Mouse (Mus musculus) intestine, embryonic 16.5 days (tissue): ENCODE data around the gene Fnip2. TPM values are rescaled to one million over a fixed set of nuclear protein-coding genes. Genes with fewer than 3 reads are reported as not detected.
"Not testable (repeated sequence)": the region's sequence is repeated elsewhere in the genome, so short reads cannot be mapped to it uniquely, and the experiment has no call there.

Experiments used
- ATAC-seq: fragments of 200-750 bp; cut with Nextera tagmentation; 2 replicates; pipeline ENCODE4 v1.8.0; 2017; ENCODE audit warnings: moderate TSS enrichment, moderate library complexity
- H3K27ac ChIP-seq: fragments of 300-500 bp; sonication (generic); 2 replicates; pipeline ENCODE4 v1.5.1; 2014; ENCODE audit warnings: mild to moderate bottlenecking, low read length
- H3K27me3 ChIP-seq: fragments of 300-500 bp; sonication (generic); replicated peaks from 2 replicates; pipeline ENCODE4 v1.6.1; 2014; ENCODE audit warnings: low read length, control low read depth, mixed read lengths; ENCODE audit not compliant: control insufficient read depth, insufficient read depth
- H3K36me3 ChIP-seq: fragments of 300-500 bp; sonication (generic); 2 replicates; pipeline ENCODE4 v1.6.1; 2014; ENCODE audit warnings: low read length, control low read depth; ENCODE audit not compliant: control insufficient read depth, insufficient read depth
- H3K4me1 ChIP-seq: fragments of 300-500 bp; sonication (generic); 2 replicates; pipeline ENCODE4 v1.6.1; 2014; ENCODE audit warnings: low read length, control low read depth, mixed read lengths; ENCODE audit not compliant: control insufficient read depth, insufficient read depth
- H3K4me2 ChIP-seq: fragments of 300-500 bp; sonication (generic); 2 replicates; pipeline ENCODE4 v1.6.1; 2014; ENCODE audit warnings: low read depth, low read length, control low read depth
- H3K4me3 ChIP-seq: fragments of 300-500 bp; sonication (generic); 2 replicates; pipeline ENCODE4 v1.5.1; 2014; ENCODE audit warnings: mild to moderate bottlenecking, low read length
- H3K9ac ChIP-seq: fragments of 300-500 bp; sonication (generic); 2 replicates; pipeline ENCODE4 v1.6.1; 2014; ENCODE audit warnings: low read depth, low read length
- H3K9me3 ChIP-seq: fragments of 300-500 bp; sonication (generic); 2 replicates; pipeline ENCODE4 v1.6.1; 2016; ENCODE audit warnings: low read length, control low read depth; ENCODE audit not compliant: control insufficient read depth
- WGBS: fragments of 180-500 bp; shearing (Covaris S2); extraction: QIAGEN DNeasy Blood & Tissue Kit; methylation state at CpG from one replicate; pipeline ENCODE4 v1.1.7; 2014; 5-methylcytosine and 5-hydroxymethylcytosine counted together
- polyA plus RNA-seq: library from polyadenylated mRNA; unstranded; fragments of >200 nt; fragmentation: Nextera tagmentation; extraction: Ambion mirVana; gene quantifications from 2 replicates; pipeline ENCODE4 v1.2.1, GENCODE M21; 2015

Gene Fnip2
- polyA plus RNA-seq, 1 experiment from 2014 or later: 2.4 TPM

GRCm38 (mm10) chr3:79472362-79472761 lies 95.2 kb downstream of the Fnip2 start:
- H3K4me3 ChIP-seq: no peak overlapping the region
- H3K4me2 ChIP-seq: no peak overlapping the region
- no peak for ATAC-seq
- H3K27me3 ChIP-seq: no peaks in the 10 kb centered on the region
- H3K36me3 ChIP-seq: no peaks in the 10 kb centered on the region; the same call in 1 of the 2 replicates
- no peak overlapping the region for H3K9ac ChIP-seq
- no peaks in the 10 kb centered on the region for H3K4me1 ChIP-seq
- no peak overlapping the region for H3K27ac ChIP-seq
- 92% methylated on average over 5 of the region's 5 CpGs for WGBS
- no peaks in the 10 kb centered on the region for H3K9me3 ChIP-seq

GRCm38 (mm10) chr3:79469440-79469839 lies 98.2 kb downstream of the Fnip2 start:
- no peaks in the 10 kb centered on the region for H3K4me1 ChIP-seq
- peaks cover 4% of the 10 kb centered on the region; the same call in 1 of the 2 replicates for H3K36me3 ChIP-seq
- over 99% methylated on average over 5 of the region's 5 CpGs for WGBS
- no peak overlapping the region for H3K27ac ChIP-seq
- no peaks in the 10 kb centered on the region; the same call in 1 of the 2 replicates for H3K9me3 ChIP-seq
- no peak overlapping the region for H3K4me2 ChIP-seq
- no peaks in the 10 kb centered on the region for H3K27me3 ChIP-seq
- no peak for ATAC-seq
- H3K4me3 ChIP-seq: no peak overlapping the region
- no peak overlapping the region for H3K9ac ChIP-seq

- H3K9me3 ChIP-seq: no peaks in the 10 kb centered on the region
- no peaks in the 10 kb centered on the region for H3K4me1 ChIP-seq
- H3K9ac ChIP-seq: no peak overlapping the region
- no peak overlapping the region for H3K4me2 ChIP-seq
- ATAC-seq: no peak
- H3K27ac ChIP-seq: no peak overlapping the region
- no peaks in the 10 kb centered on the region for H3K27me3 ChIP-seq
- H3K4me3 ChIP-seq: no peak overlapping the region
- peaks cover 5% of the 10 kb centered on the region for H3K36me3 ChIP-seq
- 81% methylated on average over 14 of the region's 14 CpGs for WGBS
These were observed 108.8 kb downstream of the Fnip2 start for GRCm38 (mm10) chr3:79458651-79459275.

- 40% methylated on average over 11 of the region's 11 CpGs for WGBS
- Histone ChIP-seq H3K9me3 (no peaks in the 10 kb centered on the region), H3K36me3 (peaks cover 4% of the 10 kb centered on the region), H3K4me1 (no peaks in the 10 kb centered on the region), H3K27ac (no peak overlapping the region), H3K4me2 (no peak overlapping the region), H3K9ac (no peak overlapping the region), H3K4me3 (no peak overlapping the region), H3K27me3 (no peaks in the 10 kb centered on the region)
- ATAC-seq: no peak
These were observed 111.8 kb downstream of the Fnip2 start for GRCm38 (mm10) chr3:79455761-79456160.

- H3K9ac ChIP-seq: no peak overlapping the region
- no peaks in the 10 kb centered on the region for H3K9me3 ChIP-seq
- no peak overlapping the region for H3K4me3 ChIP-seq
- H3K36me3 ChIP-seq: peaks cover 4% of the 10 kb centered on the region; the same call in 1 of the 2 replicates
- H3K27ac ChIP-seq: no peak overlapping the region
- no peak overlapping the region for H3K4me2 ChIP-seq
- no peak for ATAC-seq
- no peaks in the 10 kb centered on the region for H3K4me1 ChIP-seq
- H3K27me3 ChIP-seq: no peaks in the 10 kb centered on the region
- WGBS: 77% methylated on average over 14 of the region's 14 CpGs
These were observed 114.8 kb downstream of the Fnip2 start for GRCm38 (mm10) chr3:79452696-79453263.

- H3K27ac ChIP-seq: no peak overlapping the region
- WGBS: 84% methylated on average over 7 of the region's 7 CpGs
- H3K9me3 ChIP-seq: no peaks in the 10 kb centered on the region
- ATAC-seq: no peak
- no peaks in the 10 kb centered on the region for H3K27me3 ChIP-seq
- no peak overlapping the region for H3K9ac ChIP-seq
- no peaks in the 10 kb centered on the region for H3K4me1 ChIP-seq
- H3K36me3 ChIP-seq: no peaks in the 10 kb centered on the region
- no peak overlapping the region for H3K4me3 ChIP-seq
- H3K4me2 ChIP-seq: no peak overlapping the region
These were observed 118.2 kb downstream of the Fnip2 start for GRCm38 (mm10) chr3:79449361-79449760.

- WGBS: 85% methylated on average over 5 of the region's 5 CpGs
- ATAC-seq: no peak
- Histone ChIP-seq H3K4me1 (no peaks in the 10 kb centered on the region), H3K27me3 (no peaks in the 10 kb centered on the region), H3K9me3 (no peaks in the 10 kb centered on the region), H3K4me3 (no peak overlapping the region), H3K27ac (no peak overlapping the region), H3K36me3 (no peaks in the 10 kb centered on the region), H3K9ac (no peak overlapping the region), H3K4me2 (no peak overlapping the region)
These were observed 119.2 kb downstream of the Fnip2 start for GRCm38 (mm10) chr3:79448421-79448820.

- H3K9ac ChIP-seq, H3K9me3 ChIP-seq, H3K4me3 ChIP-seq, H3K4me1 ChIP-seq, H3K27me3 ChIP-seq, H3K36me3 ChIP-seq, ATAC-seq, H3K27ac ChIP-seq, H3K4me2 ChIP-seq: not testable (repeated sequence)
- 85% methylated on average over 3 of the region's 3 CpGs for WGBS
These were observed 120.9 kb downstream of the Fnip2 start for GRCm38 (mm10) chr3:79446648-79447047.

- Histone ChIP-seq H3K9me3 (no peaks in the 10 kb centered on the region), H3K9ac (no peak overlapping the region), H3K27ac (no peak overlapping the region), H3K27me3 (no peaks in the 10 kb centered on the region), H3K4me3 (no peak overlapping the region), H3K36me3 (no peaks in the 10 kb centered on the region), H3K4me1 (no peaks in the 10 kb centered on the region), H3K4me2 (no peak overlapping the region)
- ATAC-seq: no peak
- WGBS: 89% methylated on average over 4 of the region's 4 CpGs
These were observed 121.5 kb downstream of the Fnip2 start for GRCm38 (mm10) chr3:79446124-79446523.

- H3K27me3 ChIP-seq: no peaks in the 10 kb centered on the region
- ATAC-seq: no peak
- H3K36me3 ChIP-seq: no peaks in the 10 kb centered on the region
- H3K9ac ChIP-seq: no peak overlapping the region
- no peak overlapping the region for H3K4me2 ChIP-seq
- H3K27ac ChIP-seq: no peak overlapping the region
- no peaks in the 10 kb centered on the region for H3K9me3 ChIP-seq
- no peak overlapping the region for H3K4me3 ChIP-seq
- H3K4me1 ChIP-seq: no peaks in the 10 kb centered on the region
- WGBS: 73% methylated on average over 8 of the region's 8 CpGs
These were observed 122.6 kb downstream of the Fnip2 start for GRCm38 (mm10) chr3:79445041-79445440.
